Mouse (Mus musculus) heart, postnatal 25 days (tissue): Measurements from ENCODE around the gene Rab39. TPM values are rescaled to one million over a fixed set of nuclear protein-coding genes. Genes with fewer than 3 reads are reported as not detected.

Source experiments
- DNase-seq: peaks from one replicate; pipeline ENCODE4 v3.0.0; 2022; ENCODE audit warnings: low spot score
- intact Hi-C: fragments of 180-260 bp; cut with DNase I; formaldehyde crosslinking; loops from one replicate; pipeline ENCODE4 v1.15.1; 2025
- total RNA-seq, 2 experiments: library from RNA; stranded (reverse); gene quantifications; 2 replicates each; pipeline ENCODE4 v1.2.3; 2021

The Rab39 gene
- under 1 TPM; 0.08 to 0.25 TPM for total RNA-seq

GRCm38 (mm10) chr9:53705992-53706696 lies at the start of gene Rab39:
Rab39 (minus strand) TSS chr9:53706232.
- intact Hi-C loops = no loop called here
- peak; percentile 46 for DNase-seq

GRCm38 (mm10) chr9:53754801-53755200 lies 48.8 kb upstream of the Rab39 start:
- intact Hi-C loops = no loop called here
- no peak for DNase-seq

DNA sequence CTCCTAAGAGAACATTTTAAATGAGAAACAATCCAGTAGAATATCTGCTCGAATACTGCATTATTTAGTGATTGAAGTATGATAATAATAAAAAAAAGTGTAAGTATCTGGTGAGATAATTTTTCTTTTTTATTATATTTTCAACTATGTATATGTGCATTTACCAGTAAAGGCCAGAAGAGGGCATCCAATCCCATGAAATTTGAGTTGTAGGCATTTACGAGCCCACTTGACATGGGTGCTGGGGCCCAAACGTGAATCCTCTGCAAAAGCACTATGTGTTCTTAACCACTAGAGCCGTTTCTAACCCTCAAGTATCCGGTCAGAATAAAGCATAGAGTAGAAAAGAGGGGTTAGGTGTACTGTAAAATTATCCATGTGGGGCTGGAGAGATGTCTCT lies 44.9 kb upstream of the Rab39 start:
- DNase-seq = no peak
- intact Hi-C loops = loop anchor here (2.0 kb wide), 1 partner anchor 70 kb away; no protein-coding TSS in a partner anchor

DNA sequence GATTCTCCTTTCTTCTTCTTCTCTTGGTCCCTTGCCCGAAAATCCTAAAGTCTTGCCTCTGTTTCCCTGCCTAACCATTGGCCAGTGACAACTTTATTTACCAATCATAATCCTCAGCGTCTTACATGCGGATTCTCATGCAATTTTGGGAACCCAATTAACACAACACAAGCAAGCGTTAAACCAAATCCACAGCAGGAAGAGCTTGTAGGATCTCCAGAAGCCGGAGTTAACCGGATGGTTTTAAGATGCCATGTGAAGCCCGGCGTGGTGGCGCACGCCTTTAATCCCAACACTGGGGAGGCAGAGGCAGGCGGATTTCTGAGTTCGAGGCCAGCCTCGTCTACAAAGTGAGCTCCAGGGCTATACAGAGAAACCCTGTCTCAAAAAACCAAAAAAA lies 44.4 kb upstream of the Rab39 start:
- intact Hi-C loops = loop anchor here (2.0 kb wide), 1 partner anchor 70 kb away; no protein-coding TSS in a partner anchor
- DNase-seq = no peak

GRCm38 (mm10) chr9:53740829-53741404 lies 34.9 kb upstream of the Rab39 start:
- no peak for DNase-seq
- intact Hi-C loops = no loop called here

- intact Hi-C loops = no loop called here
- DNase-seq = no peak
Observed at GRCm38 (mm10) chr9:53705491-53705991, 491 bp downstream of the Rab39 start.

- intact Hi-C loops = no loop called here
- DNase-seq = no peak
Observed at GRCm38 (mm10) chr9:53702991-53703390, 3.0 kb downstream of the Rab39 start.

GRCm38 (mm10) chr9:53700496-53700895 lies 5.5 kb downstream of the Rab39 start:
- no peak for DNase-seq
- intact Hi-C loops = no loop called here

DNA sequence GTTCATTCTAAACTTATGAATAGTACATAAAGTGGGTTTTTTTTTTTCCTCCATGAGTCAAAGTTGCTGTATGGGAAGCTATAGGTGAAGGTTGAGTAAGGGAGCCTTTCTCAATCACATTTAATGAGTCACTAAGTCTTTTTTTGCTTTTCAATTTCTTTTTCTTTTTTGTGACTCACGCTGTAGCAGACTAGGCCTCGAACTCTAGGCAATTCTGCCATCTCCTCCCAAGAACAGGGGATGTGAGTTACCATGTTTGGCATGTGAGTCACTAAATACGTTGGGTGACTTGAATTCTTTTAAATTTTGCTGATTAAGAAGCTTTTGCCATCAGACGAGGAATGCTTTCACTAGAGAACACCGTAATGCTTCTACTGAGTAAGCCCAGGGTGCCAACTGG lies 10.2 kb downstream of the Rab39 start:
- intact Hi-C loops = no loop called here
- DNase-seq = no peak

- no peak for DNase-seq
- intact Hi-C loops = no loop called here
Observed at GRCm38 (mm10) chr9:53693718-53694117, 12.3 kb downstream of the Rab39 start.

DNA sequence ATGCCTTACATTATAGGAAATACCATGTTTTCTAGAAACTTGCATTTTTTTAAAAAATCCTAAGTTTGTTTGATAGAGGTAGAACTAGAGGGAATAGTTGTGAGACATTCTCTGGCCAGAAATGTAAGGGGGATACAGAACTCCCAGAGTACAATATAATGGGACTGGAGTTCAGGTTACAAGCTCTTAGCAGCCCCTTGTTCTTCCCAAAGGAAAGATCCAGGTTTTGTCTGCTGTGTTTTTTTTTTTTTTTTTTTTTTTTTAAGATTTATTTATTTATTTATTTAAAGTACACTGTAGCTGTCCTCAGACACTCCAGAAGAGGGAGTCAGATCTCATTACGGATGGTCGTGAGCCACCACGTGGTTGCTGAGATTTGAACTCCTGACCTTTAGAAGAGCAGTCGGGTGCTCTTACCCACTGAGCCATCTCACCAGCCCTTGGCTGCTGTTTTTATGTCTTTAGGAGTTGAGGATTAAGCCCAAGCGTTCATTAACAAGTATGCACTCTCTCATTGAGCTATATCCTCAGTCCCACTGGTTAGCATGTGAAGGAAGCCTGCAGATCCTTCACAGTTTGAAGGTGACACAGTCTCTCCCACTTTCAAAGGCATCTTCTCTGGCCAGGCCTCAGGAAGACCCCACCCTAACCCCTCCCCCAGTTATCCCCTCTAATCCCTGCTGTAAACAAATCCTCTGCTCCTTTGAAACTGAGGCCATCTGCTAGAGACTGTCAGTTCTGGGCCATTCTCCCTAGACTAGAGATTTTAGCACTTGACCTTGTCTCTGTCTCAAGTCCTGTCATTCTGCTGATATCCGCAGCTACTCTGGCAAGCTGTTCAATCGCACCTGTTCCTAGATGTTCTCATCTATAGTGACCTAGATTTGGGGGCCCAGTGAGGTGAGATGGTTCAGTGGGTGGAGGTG lies 14.0 kb downstream of the Rab39 start:
- intact Hi-C loops = no loop called here
- no peak for DNase-seq

GRCm38 (mm10) chr9:53680851-53681250 lies 25.2 kb downstream of the Rab39 start:
- no peak for DNase-seq
- intact Hi-C loops = no loop called here

DNA sequence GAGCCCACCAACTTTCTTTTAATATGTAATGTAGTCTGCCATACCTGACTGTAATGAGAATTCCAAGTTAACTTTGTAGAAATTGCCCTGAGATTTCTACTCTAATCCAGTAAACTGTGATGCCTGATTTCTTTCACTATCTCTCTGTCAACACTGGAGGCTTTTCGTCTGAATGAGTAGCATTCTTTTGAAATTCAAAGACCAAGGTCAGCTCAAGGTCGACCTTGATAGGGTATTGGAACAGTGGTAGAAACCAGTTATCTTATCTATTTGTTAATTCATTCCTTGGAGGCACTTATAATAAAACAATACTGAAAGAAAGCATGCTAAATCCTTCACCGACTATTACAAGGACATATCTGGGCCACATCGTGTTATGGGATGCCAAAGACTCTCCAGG lies 29.1 kb downstream of the Rab39 start:
- intact Hi-C loops = no loop called here
- no peak for DNase-seq

DNA sequence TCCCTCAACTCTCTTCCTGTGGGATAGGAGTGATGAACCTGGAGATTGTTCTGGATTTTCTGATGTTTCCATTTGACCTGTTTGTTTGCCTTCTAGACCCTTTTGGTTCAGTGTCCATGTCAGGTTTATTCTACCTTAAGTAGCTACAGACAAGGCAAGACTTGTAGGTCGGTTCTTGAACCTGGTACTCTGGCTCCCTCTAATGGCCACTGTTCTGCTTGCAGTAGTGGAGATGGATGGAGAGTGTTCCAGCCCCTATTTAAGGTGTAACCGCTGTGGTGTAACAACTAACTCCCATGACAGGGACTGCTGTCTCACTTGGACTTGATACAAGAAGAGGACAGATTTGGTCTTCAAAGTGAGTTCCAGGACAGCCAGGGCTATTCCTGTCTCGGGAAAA lies 32.5 kb downstream of the Rab39 start:
- no peak for DNase-seq
- intact Hi-C loops = loop anchor here (5.0 kb wide), 1 partner anchor 76 kb away; no protein-coding TSS in a partner anchor

GRCm38 (mm10) chr9:53669680-53670219 lies 36.3 kb downstream of the Rab39 start, which contains the start of gene Cul5:
Cul5 (minus strand) TSS chr9:53670014.
- intact Hi-C loops = loop anchor here (5.0 kb wide), 2 partner anchors 72 to 132 kb away; partner anchors contain the start of genes Atm and Npat
- DNase-seq = no peak

DNA sequence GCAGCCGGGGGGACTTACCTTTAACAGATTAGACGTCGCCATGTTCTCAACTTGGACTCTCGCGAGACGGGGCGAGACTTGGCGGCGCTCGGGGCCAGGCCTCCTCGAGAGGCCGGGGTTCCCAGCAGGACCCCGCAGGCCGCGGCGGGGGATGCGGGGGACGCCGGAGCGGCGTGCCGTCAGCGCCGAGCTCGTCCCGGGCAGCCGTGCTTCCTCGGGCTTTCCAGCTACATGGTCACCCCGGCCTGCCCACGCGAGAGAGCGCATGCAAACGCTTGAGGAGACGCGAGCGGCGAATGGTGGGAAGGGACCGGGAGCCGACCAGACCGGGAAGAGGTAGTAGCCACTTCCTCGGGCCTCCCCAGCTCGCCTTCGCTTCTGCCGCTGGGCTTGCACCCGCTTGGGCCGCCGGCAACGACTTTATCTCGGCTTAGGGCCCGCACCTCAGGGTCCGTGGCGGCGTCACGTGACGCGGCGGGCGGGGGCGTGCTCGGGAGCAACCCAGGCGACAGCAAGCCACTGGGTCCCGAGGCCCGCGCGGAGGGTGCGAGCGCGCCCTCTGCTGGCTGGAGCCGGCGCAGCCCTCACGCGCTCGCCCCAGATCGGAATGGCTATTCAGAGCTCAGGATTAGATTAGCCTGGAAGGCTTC lies 38.9 kb downstream of the Rab39 start:
- peak; percentile 89 for DNase-seq
- intact Hi-C loops = loop anchor here (5.0 kb wide), 1 partner anchor 130 kb away; the partner anchor contains the start of genes Atm and Npat

DNA sequence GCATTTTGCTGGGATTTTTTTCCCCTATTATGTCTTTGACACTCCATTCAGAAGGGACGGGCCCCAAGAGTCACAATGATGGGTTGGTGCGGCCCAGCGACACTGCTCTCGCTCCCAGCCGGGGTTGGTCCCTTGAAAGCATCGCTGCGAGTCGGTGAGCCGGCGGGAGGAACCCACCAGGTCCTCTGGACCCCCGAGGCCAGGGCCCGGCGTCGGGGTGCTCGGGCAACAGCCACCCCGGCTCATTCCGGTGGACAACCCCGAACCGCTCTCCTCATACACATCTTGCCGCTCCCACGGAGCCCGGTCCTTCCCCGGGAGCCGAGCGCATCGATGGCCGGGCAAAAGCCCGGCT lies 39.4 kb downstream of the Rab39 start:
- intact Hi-C loops = loop anchor here (5.0 kb wide), 1 partner anchor 129 kb away; the partner anchor contains the start of genes Atm and Npat
- DNase-seq = no peak

DNA sequence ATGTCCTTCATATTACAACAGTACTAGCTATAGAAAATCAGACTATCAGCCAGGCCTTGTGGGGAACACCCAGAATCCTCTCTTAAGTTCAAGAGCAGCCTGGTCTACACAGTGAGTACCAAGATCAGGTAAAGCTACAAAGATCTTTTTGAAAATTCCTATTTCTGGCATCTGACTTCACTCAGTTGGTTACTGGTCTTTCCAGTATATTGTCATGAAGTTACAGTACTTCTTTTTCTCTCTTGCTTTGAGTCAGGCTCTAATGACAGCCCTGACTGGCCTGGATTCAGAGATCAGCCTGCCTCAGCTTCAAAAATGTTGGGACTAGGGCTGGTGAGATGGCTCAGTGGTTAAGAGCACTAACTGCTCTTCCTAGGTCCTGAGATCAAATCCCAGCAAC lies 40.6 kb downstream of the Rab39 start:
- no peak for DNase-seq
- intact Hi-C loops = loop anchor here (5.0 kb wide), 1 partner anchor 128 kb away; the partner anchor contains the start of genes Atm and Npat

DNA sequence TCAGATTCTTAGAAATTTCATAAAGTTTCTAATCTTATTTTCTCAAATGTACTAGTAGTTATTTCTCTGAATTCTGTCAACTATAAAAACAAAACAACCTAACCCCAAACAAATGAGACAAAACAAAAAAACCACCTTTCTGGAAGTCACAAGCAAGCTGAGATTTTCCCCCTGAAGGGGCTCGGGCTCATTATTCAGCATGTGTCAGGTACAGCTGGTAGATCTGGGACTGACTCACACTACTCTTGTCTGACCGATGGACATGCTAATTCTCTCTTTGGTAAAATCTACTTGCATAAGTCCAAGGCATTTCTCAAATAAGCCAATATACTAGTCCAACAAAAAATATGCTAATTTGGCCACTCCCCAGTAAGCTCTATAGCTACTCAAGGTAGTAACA lies 41.2 kb downstream of the Rab39 start:
- intact Hi-C loops = loop anchor here (5.0 kb wide), 1 partner anchor 128 kb away; the partner anchor contains the start of genes Atm and Npat
- no peak for DNase-seq
